Mouse (Mus musculus): ENCODE data around the gene 4930402H24Rik.
A peak's percentile ranks its signal among the peaks of the same experiment; 100 is the strongest.

Gene 4930402H24Rik

DNA sequence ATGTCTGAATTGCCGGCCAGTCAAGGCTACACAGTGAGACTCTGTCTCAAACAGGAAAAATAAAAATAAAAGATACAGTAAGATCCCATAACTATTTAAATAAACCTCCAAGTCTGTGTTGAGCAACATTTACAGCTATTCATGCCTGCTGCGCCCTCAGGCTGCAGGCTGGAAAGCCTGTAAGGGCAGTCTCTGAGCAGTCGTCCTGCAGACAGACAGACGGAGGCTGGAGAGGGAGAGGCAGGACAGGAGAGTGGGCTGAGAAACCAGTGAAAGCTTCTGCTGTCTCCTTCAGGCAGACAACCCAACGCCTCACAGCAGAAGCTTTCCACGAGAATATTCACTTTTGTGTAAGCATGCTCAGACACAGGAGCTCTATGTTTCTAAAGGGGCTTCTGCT is 92.5 kb downstream of the 4930402H24Rik start:
- no peak for DNase-seq (ENCODE audit: low spot score in 2 of 2)

DNA sequence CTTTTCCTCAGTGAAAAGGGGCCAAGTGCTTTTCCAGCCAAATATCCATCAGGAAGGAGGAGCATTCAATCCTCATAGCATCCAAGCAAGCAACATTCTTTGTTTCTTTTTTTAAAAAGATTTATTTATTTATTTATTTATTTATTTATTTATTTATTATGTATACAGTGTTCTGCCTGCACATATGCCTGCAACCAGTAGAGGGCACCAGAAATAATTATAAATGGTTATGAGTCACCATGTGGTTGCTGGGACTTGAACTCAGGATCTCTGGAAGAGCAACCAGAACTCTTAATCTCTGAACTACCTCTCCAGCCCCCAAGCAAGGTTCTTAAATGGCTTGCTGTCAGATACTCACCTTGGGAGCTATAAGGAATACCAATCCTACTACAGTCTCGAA is 93.7 kb downstream of the 4930402H24Rik start:
- DNase-seq (ENCODE audit: low spot score in 2 of 2): no peak

DNA sequence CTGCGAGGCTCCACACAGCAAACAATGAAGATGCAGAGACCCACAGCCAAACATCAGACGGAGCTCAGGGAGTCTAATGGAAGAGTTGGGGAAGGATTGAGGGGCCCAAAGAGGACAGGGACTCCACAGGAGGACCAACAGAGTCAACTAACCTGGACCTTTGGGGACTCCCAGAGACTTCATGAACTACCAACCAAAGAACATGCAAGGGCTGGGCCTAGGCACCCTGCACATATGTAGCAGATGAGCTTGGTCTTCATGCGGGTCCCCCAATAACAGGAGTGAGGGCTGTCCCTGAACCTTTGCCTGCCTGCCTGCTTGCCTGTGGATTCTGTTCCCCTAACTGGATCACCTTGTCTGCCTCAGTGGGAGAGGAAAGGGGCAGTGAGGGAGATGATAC is 101.1 kb downstream of the 4930402H24Rik start:
- DNase-seq (ENCODE audit: low spot score in 2 of 2): no peak

DNA sequence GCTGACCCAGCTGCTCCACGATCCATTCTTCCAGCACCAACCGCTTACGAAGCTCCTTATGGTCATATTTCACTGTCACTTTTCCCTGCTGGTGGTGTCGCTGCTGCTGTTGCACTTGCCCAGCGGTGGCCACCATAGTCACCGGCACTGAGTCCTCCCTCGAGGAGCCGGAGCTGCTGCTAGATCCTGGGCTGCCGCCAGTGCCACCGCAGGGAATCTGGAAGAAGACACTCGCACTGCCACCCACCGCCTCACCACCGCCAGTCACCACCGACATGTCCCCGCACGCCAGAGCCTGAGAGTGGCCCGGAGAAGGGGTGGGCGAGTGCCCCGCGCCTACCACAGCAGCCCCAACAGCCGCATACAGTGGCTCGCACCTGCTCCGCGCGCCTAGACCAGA is 102.5 kb downstream of the 4930402H24Rik start:
- no peak for DNase-seq (ENCODE audit: low spot score in 2 of 2)

DNA sequence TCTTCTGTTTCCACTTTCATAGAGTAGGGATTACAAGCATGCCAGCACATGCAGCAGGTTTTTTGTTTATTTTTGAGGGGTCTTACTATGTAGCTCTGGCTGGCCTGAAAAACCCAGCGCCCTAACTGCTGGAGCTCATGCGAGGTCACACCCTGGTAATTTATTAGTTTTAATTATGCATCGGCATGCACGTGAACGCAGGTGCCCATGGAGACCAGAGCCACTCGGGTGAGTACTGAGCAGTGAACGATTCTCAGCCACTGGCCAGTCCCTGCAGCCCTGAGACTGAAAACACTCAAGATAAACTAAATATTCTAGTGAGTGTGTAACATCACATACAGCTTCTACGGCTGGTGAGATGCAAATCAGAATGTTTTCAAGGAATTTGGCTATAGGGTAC is 110.5 kb downstream of the 4930402H24Rik start:
- DNase-seq (ENCODE audit: low spot score in 2 of 2): no peak

DNA sequence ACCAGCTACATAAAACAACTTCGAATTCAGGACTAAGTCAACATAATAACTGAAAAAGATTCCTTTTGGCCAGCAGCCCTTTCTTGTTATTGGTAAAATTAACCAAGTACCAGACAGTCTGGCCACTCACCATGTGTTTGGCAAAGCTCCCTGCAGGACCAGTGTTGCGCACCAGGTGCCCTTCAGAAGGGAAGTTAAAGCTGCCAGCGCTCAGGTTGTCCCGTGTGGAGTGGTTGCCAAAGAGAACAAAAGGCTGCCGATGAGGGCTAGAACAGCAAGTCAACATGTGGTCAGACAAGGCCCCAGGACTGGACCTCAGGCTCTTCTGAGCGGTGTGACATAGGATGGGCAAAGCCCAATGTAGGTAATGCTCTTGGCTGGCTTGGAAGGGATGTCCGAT is 114.5 kb downstream of the 4930402H24Rik start:
- no peak for DNase-seq (ENCODE audit: low spot score in 2 of 2)

DNA sequence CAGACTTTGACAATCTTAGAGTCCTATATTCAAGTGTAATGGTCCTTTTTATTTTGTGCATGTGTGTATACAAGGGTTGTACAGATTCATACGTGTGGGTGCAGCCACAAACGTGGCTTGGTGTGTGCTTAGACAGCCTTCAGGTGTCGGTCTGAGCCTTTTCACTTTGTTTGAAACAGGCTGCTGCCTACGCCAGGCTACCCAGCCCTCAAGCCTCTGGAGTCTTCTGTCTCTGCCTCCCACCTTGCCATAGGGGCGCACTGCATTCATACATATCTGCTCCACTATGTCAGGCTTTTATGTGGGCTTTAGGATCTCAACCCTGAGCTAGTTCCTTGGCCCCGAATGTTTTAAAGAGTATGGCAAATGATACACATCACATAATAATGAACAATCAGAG is 116.6 kb downstream of the 4930402H24Rik start:
- DNase-seq (ENCODE audit: low spot score in 2 of 2): no peak

DNA sequence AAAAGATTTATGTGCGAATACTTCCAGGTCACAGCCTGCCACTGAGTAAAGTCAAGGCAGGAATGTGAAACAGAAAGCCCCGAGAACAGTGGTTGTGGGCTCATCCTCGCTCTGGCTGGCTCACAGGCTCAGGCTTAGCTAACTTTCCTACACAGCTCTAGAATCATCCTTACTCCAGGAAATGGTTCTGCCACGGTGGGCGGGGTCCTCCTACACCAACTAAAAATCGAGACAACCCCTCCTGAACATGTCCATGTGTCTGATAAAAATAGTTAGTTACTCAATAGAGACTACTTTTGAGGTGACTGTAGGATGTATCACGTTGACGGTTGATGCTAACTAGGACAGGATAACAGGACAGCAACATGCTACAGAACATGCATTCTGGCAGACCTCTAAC is 117.2 kb downstream of the 4930402H24Rik start:
- no peak for DNase-seq (ENCODE audit: low spot score in 2 of 2)

DNA sequence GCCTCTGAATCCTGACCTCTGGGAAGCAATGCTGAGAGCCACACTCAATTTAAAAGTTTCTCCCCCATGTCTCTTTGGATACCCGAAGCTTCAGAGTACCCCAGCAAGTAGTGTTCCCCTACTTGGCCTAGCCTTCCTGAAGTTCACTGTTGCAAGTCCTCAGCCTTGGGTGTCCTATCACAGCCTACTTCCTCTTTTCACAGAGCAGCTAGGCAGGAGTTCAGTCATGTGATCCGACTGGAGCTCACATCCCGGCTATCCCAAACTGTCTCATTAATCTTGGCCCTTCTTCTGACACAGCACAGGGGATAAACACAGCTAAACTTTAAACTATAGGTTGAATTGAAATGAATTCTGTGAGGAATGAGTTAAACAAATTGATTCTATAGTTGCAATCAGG is 121.3 kb downstream of the 4930402H24Rik start:
- DNase-seq (ENCODE audit: low spot score in 2 of 2): no peak

DNA sequence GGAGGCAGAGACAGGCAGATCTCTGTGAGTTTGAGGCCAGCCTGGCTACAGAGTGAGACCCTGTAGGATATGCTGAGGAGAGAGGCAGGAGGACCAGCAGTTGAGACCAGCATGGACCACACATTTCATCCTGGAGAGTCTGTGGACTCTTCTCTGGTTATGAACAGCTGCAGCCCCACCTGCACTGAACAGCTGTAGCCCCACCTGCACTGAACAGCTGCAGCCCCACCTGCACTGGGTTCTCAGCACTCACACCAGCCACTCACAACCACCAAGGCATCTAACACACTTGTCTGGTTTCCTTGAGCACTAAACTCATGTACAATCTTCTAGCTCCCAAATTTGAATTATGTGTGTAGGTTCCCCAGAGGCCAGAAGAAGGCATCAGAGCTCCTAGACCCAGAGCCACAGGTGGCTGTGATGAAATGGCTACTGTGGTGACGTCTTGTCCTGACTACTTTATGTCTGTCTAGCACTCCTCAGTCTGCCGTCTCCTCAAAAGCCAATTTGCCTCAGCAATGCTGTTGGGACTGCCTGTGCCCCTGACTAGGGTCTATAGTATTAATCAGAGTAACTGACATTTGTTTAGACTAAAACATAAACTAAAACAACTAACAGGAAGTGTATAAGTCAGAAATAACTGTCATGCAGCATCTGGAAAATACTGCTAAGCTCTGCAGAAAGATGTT is 125.4 kb downstream of the 4930402H24Rik start:
- DNase-seq (ENCODE audit: low spot score in 2 of 2): no peak

DNA sequence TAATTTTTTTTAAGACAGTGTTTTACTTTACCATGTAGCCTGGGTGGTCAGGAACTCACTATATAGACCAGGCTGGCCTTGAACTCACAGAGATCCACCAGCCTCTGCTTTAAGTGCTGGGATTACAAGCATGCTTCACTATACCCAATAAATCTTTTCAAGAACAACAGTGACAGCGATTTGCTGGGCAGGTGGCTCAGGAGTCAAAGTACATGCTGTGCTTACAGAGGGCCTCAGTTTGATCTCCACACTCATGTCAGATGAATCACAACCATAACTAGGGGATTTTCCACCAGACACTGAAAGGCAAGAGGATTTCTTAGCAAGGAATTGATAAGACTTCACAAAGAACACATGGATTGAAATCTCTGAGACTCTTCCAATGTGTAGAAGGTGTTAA is 126.3 kb downstream of the 4930402H24Rik start:
- no peak for DNase-seq (ENCODE audit: low spot score in 2 of 2)

DNA sequence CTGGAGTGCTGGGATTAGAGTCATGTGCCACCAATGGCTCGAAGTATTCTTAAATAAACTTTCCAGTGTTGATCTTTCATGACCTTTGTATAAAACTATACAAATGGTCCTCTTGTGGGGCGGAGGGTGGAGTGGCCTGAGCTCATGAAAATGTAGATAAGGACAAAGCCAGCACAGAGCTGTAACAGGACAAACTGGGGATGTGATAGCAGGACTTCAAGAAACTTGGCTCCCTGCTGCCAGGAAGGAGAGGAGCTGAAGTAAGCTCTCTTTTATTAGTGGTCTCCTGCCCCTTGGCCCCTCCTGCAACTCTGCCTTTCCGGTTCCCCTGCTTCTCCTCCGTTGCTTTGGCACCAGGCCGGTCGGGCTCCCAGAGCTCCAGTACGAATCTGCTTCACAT is 129.6 kb downstream of the 4930402H24Rik start:
- DNase-seq (ENCODE audit: low spot score in 2 of 2): no peak

DNA sequence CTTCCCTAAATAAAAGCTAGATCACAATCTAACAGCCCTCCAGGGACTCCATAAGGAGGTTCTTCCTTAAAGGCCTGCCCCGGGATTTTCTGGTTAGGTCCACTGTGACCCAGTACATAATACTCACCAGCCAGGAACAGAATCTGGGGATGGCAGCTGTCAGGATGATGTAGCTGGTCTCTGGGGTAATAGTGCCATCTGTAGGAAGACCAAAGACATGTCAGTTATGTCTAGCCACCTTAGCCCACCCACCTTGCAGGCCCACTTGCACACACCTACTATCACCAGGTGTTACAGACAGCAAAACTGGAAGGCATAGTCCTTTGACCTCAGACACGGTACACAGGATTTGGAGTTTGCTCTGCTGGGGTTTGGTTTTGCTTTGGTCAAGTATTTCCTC is 138.7 kb downstream of the 4930402H24Rik start:
- no peak for DNase-seq (ENCODE audit: low spot score in 2 of 2)

DNA sequence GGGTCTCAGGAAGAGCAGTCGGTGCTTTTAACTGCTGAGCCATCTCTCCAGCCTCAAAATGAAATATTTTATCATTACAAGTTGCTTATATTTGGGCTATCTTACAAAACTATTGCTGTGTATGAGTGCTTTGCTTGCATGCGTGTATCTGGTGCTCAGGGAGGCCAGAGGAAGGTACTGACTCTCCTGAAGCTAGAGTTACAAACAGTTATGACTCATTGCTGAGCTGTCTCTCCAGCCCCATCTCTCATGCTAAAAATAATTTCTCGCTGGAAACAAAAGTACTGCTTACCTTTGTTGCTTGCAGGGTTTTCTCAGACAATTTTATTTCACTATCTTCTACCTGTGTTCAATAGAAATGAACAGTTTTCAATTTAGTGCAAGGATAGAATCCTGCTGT is 140.8 kb downstream of the 4930402H24Rik start:
- DNase-seq (ENCODE audit: low spot score in 2 of 2): no peak

DNA sequence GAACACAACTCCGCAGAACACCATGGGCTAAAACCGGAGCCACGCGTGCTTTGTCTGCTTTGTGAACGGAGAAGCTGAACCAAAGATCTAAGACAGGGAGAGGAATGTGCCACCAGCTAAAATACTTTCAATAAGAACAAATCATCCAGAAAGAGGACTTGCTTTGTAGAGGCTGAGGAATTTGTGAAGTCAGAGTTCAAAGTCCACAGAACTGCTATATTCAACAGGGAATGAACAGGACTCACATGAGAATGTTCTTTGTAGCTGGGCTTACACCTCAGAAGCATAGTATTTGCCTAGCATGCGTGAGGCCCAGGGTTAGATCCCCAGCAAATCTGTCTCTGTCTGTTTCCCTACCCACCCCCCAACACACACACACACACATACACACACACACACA is 145.3 kb downstream of the 4930402H24Rik start:
- DNase-seq (ENCODE audit: low spot score in 2 of 2): no peak

DNA sequence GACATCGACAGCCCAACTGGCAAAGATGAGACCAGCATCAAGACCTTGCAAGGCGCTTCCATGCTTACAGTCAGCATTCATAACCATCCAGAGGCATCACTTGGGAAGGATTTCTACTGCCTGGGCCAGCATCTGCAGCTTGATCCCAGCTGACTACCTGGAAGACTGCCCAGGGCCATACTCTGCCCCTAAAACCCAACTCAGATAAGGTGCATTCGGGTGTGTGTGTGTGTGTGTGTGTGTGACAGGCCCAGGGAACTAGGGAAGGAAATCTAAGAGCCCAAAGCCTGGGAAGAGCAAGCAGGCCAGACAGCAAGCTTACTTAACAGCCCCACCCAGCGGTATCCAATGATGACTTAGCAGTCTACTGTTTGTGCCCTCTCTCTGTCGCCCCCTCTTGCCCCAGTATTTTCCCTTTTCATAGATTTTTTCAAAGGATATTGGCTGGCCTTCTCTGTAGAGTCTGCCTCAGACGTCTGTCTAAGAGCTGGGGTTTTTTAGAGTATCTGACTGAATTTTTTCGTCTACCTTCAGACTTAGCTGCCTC is 151.1 kb downstream of the 4930402H24Rik start:
- DNase-seq (ENCODE audit: low spot score in 2 of 2): no peak

DNA sequence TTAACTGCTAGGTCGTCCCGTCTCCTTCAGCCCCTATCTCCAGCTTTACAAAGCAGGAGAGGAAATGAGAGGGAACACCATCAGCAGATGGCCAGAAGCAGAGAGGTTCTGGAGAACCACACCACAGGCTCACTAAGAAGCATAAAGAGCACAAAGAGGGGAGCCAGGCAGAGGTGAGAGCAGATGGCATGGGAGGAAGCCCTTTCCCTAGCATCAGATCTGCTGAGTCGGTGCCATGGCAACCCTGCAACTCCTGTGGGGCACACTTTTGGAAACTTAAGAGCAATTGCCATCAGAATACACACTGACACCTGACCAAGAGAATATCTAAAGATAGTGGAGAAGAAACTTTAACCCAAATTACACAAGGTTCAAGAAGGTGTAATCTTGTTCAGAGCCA is 151.6 kb downstream of the 4930402H24Rik start:
- DNase-seq (ENCODE audit: low spot score in 2 of 2): no peak

DNA sequence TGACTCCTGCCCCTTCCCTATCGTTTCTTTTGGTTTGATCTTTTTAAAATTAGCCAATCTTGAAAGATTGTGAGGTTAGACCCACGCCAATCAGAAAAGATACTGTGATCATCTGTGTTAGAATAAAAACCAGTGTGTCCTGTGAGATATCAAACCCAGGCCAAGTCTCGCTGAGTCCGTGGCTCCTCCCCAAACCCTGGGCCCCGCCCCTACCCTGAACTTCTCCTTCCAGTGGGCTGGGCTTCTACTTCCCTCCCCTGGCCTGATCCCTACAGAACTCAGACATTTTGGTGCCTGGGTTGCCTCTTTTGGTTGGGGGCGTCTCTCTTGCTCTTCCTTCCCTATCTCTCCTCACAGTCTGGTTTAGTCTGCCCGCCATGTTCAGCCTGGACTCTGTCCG is 155.8 kb downstream of the 4930402H24Rik start:
- peak in 1 of 2 experiments; percentile 4 for DNase-seq (ENCODE audit: low spot score in 2 of 2)

DNA sequence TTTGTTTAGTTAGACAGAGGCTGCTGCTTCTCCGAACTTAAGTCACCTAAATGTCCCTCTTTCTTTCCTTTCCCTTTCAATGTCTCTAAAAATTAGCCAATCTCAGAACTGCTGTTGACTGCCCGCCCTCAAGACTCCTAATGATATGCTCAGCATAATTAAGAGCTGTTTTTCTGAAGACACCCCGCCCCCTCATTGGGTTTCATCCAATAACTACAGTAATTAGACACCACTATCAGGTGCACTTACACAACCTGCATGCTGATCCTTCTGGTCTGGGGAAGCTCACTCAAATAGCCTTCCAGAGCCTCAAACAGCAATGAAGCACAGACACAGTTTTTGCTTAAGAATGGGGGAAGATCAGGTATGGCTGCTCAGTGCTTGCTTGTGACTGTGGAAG is 156.5 kb downstream of the 4930402H24Rik start:
- no peak for DNase-seq (ENCODE audit: low spot score in 2 of 2)

DNA sequence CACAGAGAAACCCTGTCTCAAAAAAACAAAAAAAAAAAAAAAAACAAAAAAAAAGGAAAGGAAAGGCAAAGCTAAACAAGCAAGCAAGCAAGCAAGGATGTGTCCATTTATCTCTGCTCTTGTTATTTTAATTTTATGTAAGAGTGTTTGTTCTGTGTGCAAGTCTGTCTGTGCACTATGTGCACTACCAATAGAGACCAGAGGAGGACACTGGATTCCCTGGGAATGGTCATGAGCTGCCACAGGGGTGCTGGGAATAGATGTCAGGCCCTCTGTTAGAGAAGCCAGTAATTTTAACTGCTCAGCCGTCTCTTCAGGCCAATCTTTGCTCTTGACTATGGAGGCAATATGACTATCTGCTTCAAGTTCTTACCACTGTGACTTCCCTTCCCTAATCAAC is 162.6 kb downstream of the 4930402H24Rik start:
- no peak for DNase-seq (ENCODE audit: low spot score in 2 of 2)

DNA sequence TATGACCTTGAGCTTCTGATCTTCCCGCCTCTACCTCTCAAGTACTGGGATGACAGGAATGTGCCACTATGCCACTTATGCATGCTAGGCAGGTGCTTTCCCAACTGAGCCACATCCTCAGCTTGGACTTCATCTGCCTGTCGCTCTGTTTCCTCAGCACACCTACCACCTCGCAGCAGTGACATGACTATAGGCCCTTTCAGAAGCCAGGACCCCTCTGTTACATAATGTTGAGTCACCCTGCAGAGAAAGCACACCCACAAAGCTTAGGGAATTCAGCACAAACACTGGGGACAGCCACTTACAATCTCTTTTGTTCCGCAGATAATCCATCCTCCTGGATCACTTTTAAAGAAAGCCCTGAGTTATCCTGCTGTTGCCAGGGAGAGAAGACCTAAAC is 166.1 kb downstream of the 4930402H24Rik start:
- DNase-seq (ENCODE audit: low spot score in 2 of 2): no peak

DNA sequence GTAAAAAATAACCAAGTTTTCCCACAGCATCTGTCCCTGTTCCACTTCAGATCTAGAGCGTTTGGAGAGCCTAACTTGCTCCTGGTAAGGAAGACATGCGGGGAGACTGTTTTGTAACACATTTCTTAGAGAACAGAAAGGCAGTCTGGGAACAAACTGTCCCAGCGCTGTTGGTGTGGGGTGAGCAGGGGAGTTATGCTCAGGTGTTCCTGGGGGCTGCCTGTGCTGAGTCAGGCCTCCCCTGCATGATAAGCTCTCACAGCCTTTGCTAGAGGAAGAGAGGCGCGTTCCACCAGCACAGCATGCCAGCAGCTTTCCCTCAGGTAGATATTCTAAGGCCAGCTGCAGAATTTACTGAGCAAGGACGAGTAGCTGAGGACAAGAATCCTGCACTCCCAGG is 168.2 kb downstream of the 4930402H24Rik start:
- no peak for DNase-seq (ENCODE audit: low spot score in 2 of 2)

DNA sequence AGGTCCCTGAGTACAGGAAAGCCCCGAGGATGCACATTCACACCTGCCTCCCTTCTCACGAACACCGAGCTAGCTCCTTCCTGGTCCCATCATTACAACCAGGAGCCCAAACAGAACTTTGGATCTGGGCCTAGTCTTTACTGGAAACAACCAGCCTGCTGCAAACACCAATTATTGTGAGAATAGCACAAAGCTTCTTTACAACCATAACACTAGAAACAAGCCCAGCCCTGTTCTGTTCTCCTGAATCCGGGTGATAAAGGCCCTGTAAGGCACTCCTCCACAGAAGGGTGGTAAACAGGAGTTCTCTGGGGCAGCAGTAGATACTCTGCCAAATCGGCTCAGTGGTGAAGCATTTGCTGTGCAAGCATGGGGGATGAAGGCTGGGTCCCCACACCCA is 170.9 kb downstream of the 4930402H24Rik start:
- DNase-seq (ENCODE audit: low spot score in 2 of 2): no peak

DNA sequence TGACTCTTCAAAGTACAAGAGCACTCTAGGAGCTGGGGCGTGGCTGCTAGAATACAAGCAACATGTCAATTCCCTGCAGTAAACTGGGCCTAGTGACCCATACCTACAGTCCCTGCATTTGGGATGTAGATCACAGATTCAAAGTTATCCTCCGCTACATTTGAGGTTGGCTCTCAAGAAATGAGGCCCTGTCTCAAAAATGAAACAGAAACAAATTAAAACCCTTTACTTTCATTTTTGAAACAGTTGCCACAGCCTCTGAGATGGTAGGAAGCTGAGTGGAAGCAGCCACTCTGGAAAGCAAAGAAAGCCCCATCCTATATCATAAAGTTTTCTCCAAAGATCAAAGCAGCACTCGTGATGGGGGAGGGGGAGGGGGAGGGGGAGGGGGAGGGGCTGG is 172.8 kb downstream of the 4930402H24Rik start:
- DNase-seq (ENCODE audit: low spot score in 2 of 2): no peak
